Mouse (Mus musculus) CD4-positive, CD25-positive, alpha-beta regulatory T cell (primary cell): ENCODE data around the gene Gprin1. TPM values are rescaled to one million over a fixed set of nuclear protein-coding genes. Genes with fewer than 3 reads are reported as not detected.

Experiments
- polyA plus RNA-seq: library from polyadenylated mRNA; unstranded; fragments of 100-300 nt; shearing (Covaris generic); gene quantifications from one replicate; pipeline ENCODE4 v1.2.1, GENCODE M21; 2017

Gprin1 gene
- polyA plus RNA-seq: not detected

GRCm38 (mm10) chr13:54749864-54750411, at the start of gene Gprin1:
Gene Gprin1, minus strand, starts transcription at chr13:54749874.

GRCm38 (mm10) chr13:54788740-54789560, 39.3 kb upstream of the Gprin1 start, which contains the start of gene Tspan17:
Gene Tspan17, plus strand, starts transcription at chr13:54789377.

GRCm38 (mm10) chr13:54783698-54784097, 34.0 kb upstream of the Gprin1 start, which contains the start of gene Eif4e1b:
Gene Eif4e1b, plus strand, starts transcription at chr13:54783998.

DNA sequence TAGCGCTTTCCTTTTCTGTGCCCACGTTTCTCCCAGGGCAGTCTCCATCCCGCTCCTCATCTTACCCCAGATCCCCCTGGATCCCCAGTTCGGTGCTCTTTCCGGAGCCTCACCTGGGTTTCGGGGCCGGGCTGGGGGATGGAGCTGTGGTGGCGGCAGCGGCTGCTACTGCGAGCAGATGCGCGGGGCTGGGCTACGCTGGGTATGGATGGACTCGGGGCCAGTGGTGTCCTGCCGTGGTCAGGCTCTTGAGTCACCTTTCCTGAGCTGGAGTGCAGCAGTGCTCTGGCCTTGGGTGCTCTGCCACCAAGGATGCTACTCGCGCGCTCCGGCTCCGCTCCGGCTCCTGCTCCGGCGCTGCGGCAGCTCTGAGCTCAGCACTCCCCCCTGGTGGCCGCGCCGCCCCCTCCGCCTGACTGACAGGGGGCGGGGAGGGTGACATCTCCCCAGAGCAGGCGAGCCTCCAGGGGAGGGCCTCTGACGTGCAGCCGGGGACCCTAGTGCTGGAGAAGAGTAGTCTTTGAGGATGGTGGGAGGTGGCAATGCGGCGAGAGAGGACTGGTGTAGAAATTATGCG, 16.6 kb upstream of the Gprin1 start, which contains the start of gene Sncb:
Gene Sncb (minus strand): TSS at position 404 of the 577 bp plus-strand sequence.

DNA sequence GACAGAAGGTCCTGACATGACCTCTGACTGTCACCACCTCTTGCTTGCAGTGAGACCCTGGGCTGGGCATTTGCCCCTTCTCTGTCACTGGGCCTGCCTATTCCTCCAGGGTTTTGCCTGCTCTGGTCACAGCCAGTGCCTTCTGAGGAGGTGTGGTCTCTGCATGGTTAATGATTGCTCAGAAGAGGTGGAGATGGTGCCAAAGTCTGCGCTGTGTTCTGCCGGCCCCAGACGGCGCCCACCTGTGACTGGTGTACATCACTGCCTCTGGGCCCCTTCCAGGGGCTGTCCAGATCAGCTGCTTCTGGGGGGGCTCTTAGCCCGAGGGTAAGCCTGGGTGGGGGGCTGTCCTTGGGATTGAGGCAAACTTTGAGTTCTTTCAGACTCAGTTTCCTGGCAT, 48.4 kb downstream of the Gprin1 start, which contains the start of gene Cdhr2:
Gene Cdhr2 (plus strand): TSS at position 219 of the 400 bp plus-strand sequence.

DNA sequence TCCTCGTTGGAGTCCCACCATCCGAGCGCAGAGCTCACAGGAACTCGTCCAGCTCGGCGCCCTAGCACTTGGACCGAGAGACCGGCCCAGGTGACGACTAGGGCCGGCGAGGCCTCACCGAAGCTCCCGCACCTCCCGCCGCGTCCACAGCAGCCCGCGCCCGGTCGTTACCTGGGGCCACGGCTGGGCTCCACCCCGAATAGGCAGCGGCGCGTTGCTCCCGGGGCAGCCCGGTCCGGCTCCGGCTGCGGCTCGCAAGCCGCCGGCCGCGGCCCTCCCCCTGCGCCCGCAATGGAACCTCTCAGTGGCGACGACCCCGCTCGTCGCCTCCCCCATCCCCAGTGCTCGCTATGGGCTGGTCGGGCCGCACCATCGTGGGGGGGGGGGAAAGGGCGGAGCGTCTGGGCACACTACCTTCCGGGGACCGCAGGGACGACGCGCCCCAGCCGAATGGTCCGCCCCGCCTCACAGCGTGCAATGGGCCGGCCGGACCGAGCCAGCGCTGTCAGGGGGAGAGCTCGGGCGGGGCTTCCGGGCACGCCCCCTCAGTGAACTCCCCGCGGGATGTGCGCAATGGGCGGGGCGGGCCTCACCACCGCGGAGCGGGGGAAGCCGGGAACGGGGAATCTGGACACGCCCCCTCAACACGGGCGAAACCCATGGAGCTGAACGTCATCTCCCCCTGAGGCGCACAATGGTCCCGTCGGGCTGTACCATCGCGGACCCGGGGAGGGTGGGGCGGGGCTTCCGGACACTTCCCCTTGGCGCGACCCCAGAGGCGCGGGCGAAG, 55.9 kb downstream of the Gprin1 start, which contains the start of gene Rnf44:
Gene Rnf44 (minus strand): TSS at position 350 of the 790 bp plus-strand sequence.

Other genes starting within 250 kb of the Gprin1 start
- 21.3 TPM for gene Simc1, start 246.1 kb downstream of the Gprin1 start, polyA plus RNA-seq
- gene 4833439L19Rik, start 184.4 kb downstream of the Gprin1 start, polyA plus RNA-seq: 71.0 TPM
- 10.0 TPM for gene Arl10, start 174.9 kb downstream of the Gprin1 start, polyA plus RNA-seq
- 56.9 TPM for gene Nop16, start 159.8 kb downstream of the Gprin1 start, polyA plus RNA-seq
- 164 TPM for gene Higd2a, start 159.7 kb downstream of the Gprin1 start, polyA plus RNA-seq
- 44.0 TPM for gene Cltb, start 138.5 kb downstream of the Gprin1 start, polyA plus RNA-seq
- gene Faf2, start 128.1 kb downstream of the Gprin1 start, polyA plus RNA-seq: 86.5 TPM
- 84.4 TPM for gene Rnf44, start 56.0 kb downstream of the Gprin1 start, polyA plus RNA-seq
- not detected for gene Cdhr2, start 48.4 kb downstream of the Gprin1 start, polyA plus RNA-seq
- gene Sncb, start 16.7 kb upstream of the Gprin1 start, polyA plus RNA-seq: 0.35 TPM
- gene Eif4e1b, start 34.1 kb upstream of the Gprin1 start, polyA plus RNA-seq: not detected
- 4.2 TPM for gene Tspan17, start 39.5 kb upstream of the Gprin1 start, polyA plus RNA-seq
- 1.1 TPM for gene Unc5a, start 199.5 kb upstream of the Gprin1 start, polyA plus RNA-seq